Mouse (Mus musculus): ENCODE results near the gene Rabl3. TPM values are rescaled to one million over a fixed set of nuclear protein-coding genes. Genes with fewer than 3 reads are reported as not detected.

Gene Rabl3
- polyA plus RNA-seq, 1 experiment from 2014 or later: 19.9 TPM

- Histone ChIP-seq H3K4me2 (no peak overlapping the region), H3K9me3 (no peaks in the 10 kb centered on the region), H3K9ac (no peak overlapping the region), H3K4me3 (no peak overlapping the region), H3K36me3 (replicated peaks) (peaks cover 9% of the 10 kb centered on the region; the same call in 1 of the 2 replicates), H3K27me3 (replicated peaks) (no peaks in the 10 kb centered on the region), H3K27ac (no peak overlapping the region), H3K4me1 (no peaks in the 10 kb centered on the region)
- ATAC-seq (replicated peaks): no peak
- 97% methylated on average over 3 of the region's 3 CpGs for WGBS
These were observed 13.1 kb downstream of the Rabl3 start for GRCm38 (mm10) chr16:37552824-37553223.

GRCm38 (mm10) chr16:37562414-37562813 is 22.7 kb downstream of the Rabl3 start:
- Histone ChIP-seq H3K27me3 (replicated peaks) (no peaks in the 10 kb centered on the region), H3K9me3 (no peaks in the 10 kb centered on the region), H3K4me1 (peaks cover 9% of the 10 kb centered on the region), H3K27ac (no peak overlapping the region), H3K4me2 (no peak overlapping the region), H3K36me3 (replicated peaks) (peaks cover 9% of the 10 kb centered on the region; the same call in 1 of the 2 replicates), H3K9ac (no peak overlapping the region), H3K4me3 (no peak overlapping the region)
- 31% methylated on average over 6 of the region's 6 CpGs for WGBS
- ATAC-seq (replicated peaks): no peak

- Histone ChIP-seq H3K27ac (no peak overlapping the region), H3K4me2 (no peak overlapping the region), H3K9me3 (no peaks in the 10 kb centered on the region), H3K9ac (no peak overlapping the region), H3K4me1 (peaks cover 12% of the 10 kb centered on the region), H3K36me3 (replicated peaks) (0 out of 2 replicates have a peak, but pooled peaks cover 4% of the 10 kb centered on the region), H3K4me3 (no peak overlapping the region), H3K27me3 (replicated peaks) (no peaks in the 10 kb centered on the region)
- no peak for ATAC-seq (replicated peaks)
- WGBS: 65% methylated on average over 5 of the region's 5 CpGs
These were observed 23.3 kb downstream of the Rabl3 start for GRCm38 (mm10) chr16:37562961-37563360.

- no peak overlapping the region for H3K27ac ChIP-seq
- 84% methylated on average over 1 of the region's 1 CpGs for WGBS
These were observed 25.4 kb downstream of the Rabl3 start for GRCm38 (mm10) chr16:37565117-37565516.

GRCm38 (mm10) chr16:37566107-37566506 is 26.4 kb downstream of the Rabl3 start:
- H3K4me3 ChIP-seq: no peak overlapping the region
- 45% methylated on average over 6 of the region's 6 CpGs for WGBS
- H3K9me3 ChIP-seq: no peaks in the 10 kb centered on the region
- H3K27ac ChIP-seq: no peak overlapping the region
- no peak for ATAC-seq (replicated peaks)
- H3K4me1 ChIP-seq: peaks cover 12% of the 10 kb centered on the region
- H3K9ac ChIP-seq: no peak overlapping the region
- no peaks in the 10 kb centered on the region for H3K27me3 ChIP-seq (replicated peaks)
- no peaks in the 10 kb centered on the region for H3K36me3 ChIP-seq (replicated peaks)
- H3K4me2 ChIP-seq: no peak overlapping the region

More at GRCm38 (mm10) chr16:37565117-37565516, 25.4 kb downstream of the Rabl3 start:
- H3K27me3 ChIP-seq (replicated peaks): no peaks in the 10 kb centered on the region
- H3K9ac ChIP-seq: no peak overlapping the region
- no peak for ATAC-seq (replicated peaks)
- no peaks in the 10 kb centered on the region for H3K9me3 ChIP-seq
- no peak overlapping the region for H3K4me3 ChIP-seq
- H3K36me3 ChIP-seq (replicated peaks): no peaks in the 10 kb centered on the region
- H3K4me2 ChIP-seq: no peak overlapping the region
- peaks cover 12% of the 10 kb centered on the region for H3K4me1 ChIP-seq

GRCm38 (mm10) chr16:37567113-37568050 is 27.7 kb downstream of the Rabl3 start:
- Histone ChIP-seq H3K4me2 (no peak overlapping the region), H3K4me3 (no peak overlapping the region), H3K9me3 (no peaks in the 10 kb centered on the region), H3K27me3 (replicated peaks) (no peaks in the 10 kb centered on the region), H3K36me3 (replicated peaks) (no peaks in the 10 kb centered on the region), H3K27ac (peak overlapping the region; percentile 22; the same call in 1 of the 2 replicates), H3K4me1 (peaks cover 12% of the 10 kb centered on the region), H3K9ac (no peak overlapping the region)
- 0 out of 2 replicates have a peak, but pooled peaks have one; percentile 51 for ATAC-seq (replicated peaks)
- WGBS: 59% methylated on average over 12 of the region's 12 CpGs

- Histone ChIP-seq H3K27ac (0 out of 2 replicates have a peak overlapping the region, but pooled peaks have one; percentile 9), H3K4me3 (no peak overlapping the region), H3K36me3 (replicated peaks) (no peaks in the 10 kb centered on the region), H3K9ac (no peak overlapping the region), H3K27me3 (replicated peaks) (no peaks in the 10 kb centered on the region), H3K4me2 (no peak overlapping the region), H3K4me1 (peaks cover 9% of the 10 kb centered on the region), H3K9me3 (no peaks in the 10 kb centered on the region)
- no peak for ATAC-seq (replicated peaks)
- 53% methylated on average over 3 of the region's 3 CpGs for WGBS
These were observed 31.9 kb downstream of the Rabl3 start for GRCm38 (mm10) chr16:37571554-37571953.

GRCm38 (mm10) chr16:37572117-37572754 is 32.6 kb downstream of the Rabl3 start:
- H3K9me3 ChIP-seq: no peaks in the 10 kb centered on the region
- no peak overlapping the region for H3K4me3 ChIP-seq
- no peak for ATAC-seq (replicated peaks)
- no peaks in the 10 kb centered on the region for H3K36me3 ChIP-seq (replicated peaks)
- no peak overlapping the region for H3K4me2 ChIP-seq
- H3K4me1 ChIP-seq: peaks cover 5% of the 10 kb centered on the region
- H3K27me3 ChIP-seq (replicated peaks): no peaks in the 10 kb centered on the region
- 90% methylated on average over 12 of the region's 12 CpGs for WGBS
- H3K9ac ChIP-seq: no peak overlapping the region
- H3K27ac ChIP-seq: no peak overlapping the region

- WGBS: 99% methylated on average over 5 of the region's 5 CpGs
- no peaks in the 10 kb centered on the region for H3K36me3 ChIP-seq (replicated peaks)
- no peak for ATAC-seq (replicated peaks)
These were observed 33.4 kb downstream of the Rabl3 start for GRCm38 (mm10) chr16:37573061-37573460.

GRCm38 (mm10) chr16:37575325-37575724 is 35.6 kb downstream of the Rabl3 start:
- 89% methylated on average over 3 of the region's 3 CpGs for WGBS
- ATAC-seq (replicated peaks): no peak

More at GRCm38 (mm10) chr16:37573061-37573460, 33.4 kb downstream of the Rabl3 start:
- Histone ChIP-seq H3K27ac (no peak overlapping the region), H3K4me2 (no peak overlapping the region), H3K4me1 (no peaks in the 10 kb centered on the region), H3K9ac (no peak overlapping the region), H3K4me3 (no peak overlapping the region), H3K9me3 (no peaks in the 10 kb centered on the region), H3K27me3 (replicated peaks) (no peaks in the 10 kb centered on the region)

GRCm38 (mm10) chr16:37579591-37579990 is 39.9 kb downstream of the Rabl3 start:
- no peak for ATAC-seq (replicated peaks)
- Histone ChIP-seq H3K4me1 (peaks cover 23% of the 10 kb centered on the region), H3K9ac (no peak overlapping the region), H3K4me3 (no peak overlapping the region), H3K27ac (no peak overlapping the region), H3K9me3 (no peaks in the 10 kb centered on the region), H3K36me3 (replicated peaks) (no peaks in the 10 kb centered on the region), H3K27me3 (replicated peaks) (no peaks in the 10 kb centered on the region), H3K4me2 (no peak overlapping the region)
- 88% methylated on average over 1 of the region's 1 CpGs for WGBS

More at GRCm38 (mm10) chr16:37575325-37575724, 35.6 kb downstream of the Rabl3 start:
- Histone ChIP-seq H3K27me3 (replicated peaks) (no peaks in the 10 kb centered on the region), H3K9me3 (no peaks in the 10 kb centered on the region), H3K4me1 (no peaks in the 10 kb centered on the region), H3K27ac (no peak overlapping the region), H3K4me2 (no peak overlapping the region), H3K9ac (no peak overlapping the region), H3K36me3 (replicated peaks) (no peaks in the 10 kb centered on the region), H3K4me3 (no peak overlapping the region)

GRCm38 (mm10) chr16:37579994-37580393 is 40.3 kb downstream of the Rabl3 start, which contains the start of gene Hgd:
Gene Hgd (plus strand): TSS chr16:37580153.
- 75% methylated on average over 4 of the region's 4 CpGs for WGBS
- Histone ChIP-seq H3K9ac (no peak within 1 kb of the TSS), H3K27ac (no peak within 1 kb of the TSS), H3K4me3 (no peak within 1 kb of the TSS), H3K36me3 (replicated peaks) (no peaks in the 10 kb centered on the region), H3K4me1 (peaks cover 27% of the 10 kb centered on the region), H3K9me3 (no peaks in the 10 kb centered on the region), H3K27me3 (replicated peaks) (no peaks in the 10 kb centered on the region), H3K4me2 (no peak within 1 kb of the TSS)
- ATAC-seq (replicated peaks): no peak
